Mouse (Mus musculus): Measurements from ENCODE around the gene Ddrgk1.
"Not testable (repeated sequence)": the region's sequence is repeated elsewhere in the genome, so short reads cannot be mapped to it uniquely, and the experiment has no call there.

The Ddrgk1 gene

GRCm38 (mm10) chr2:130649028-130649427 lies 15.4 kb downstream of the Ddrgk1 start:
- not testable (repeated sequence) for DNase-seq

- no peak for DNase-seq
Measured at GRCm38 (mm10) chr2:130645198-130645597, 19.3 kb downstream of the Ddrgk1 start.

GRCm38 (mm10) chr2:130642684-130643369 lies 21.6 kb downstream of the Ddrgk1 start, which contains the start of gene Lzts3:
Gene Lzts3 (minus strand): TSS chr2:130642803.
- DNase-seq = peak; percentile 92

DNA sequence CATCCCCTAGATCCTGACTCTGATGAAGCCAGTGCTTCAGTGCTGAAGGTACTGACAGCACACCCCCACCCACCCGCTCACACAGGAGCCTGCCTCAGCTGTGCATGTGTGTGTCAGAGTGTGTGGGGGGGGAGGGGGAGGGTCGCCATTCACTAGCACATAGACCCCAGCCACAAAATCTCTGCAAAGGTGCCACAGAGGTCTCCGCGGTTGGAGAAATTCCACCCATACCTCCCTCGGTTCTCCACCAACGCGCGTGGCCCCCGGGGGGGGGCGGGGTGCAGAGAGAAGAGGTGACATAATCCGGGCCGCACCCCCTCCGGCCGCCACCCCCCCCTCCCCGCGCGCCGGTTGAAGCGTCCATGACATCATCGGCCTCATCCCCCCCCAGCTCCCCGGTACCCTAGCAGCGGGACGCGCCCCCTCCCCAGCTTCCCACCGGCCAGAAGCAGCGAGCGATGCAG lies 22.2 kb downstream of the Ddrgk1 start:
- peak; percentile 35 for DNase-seq

DNA sequence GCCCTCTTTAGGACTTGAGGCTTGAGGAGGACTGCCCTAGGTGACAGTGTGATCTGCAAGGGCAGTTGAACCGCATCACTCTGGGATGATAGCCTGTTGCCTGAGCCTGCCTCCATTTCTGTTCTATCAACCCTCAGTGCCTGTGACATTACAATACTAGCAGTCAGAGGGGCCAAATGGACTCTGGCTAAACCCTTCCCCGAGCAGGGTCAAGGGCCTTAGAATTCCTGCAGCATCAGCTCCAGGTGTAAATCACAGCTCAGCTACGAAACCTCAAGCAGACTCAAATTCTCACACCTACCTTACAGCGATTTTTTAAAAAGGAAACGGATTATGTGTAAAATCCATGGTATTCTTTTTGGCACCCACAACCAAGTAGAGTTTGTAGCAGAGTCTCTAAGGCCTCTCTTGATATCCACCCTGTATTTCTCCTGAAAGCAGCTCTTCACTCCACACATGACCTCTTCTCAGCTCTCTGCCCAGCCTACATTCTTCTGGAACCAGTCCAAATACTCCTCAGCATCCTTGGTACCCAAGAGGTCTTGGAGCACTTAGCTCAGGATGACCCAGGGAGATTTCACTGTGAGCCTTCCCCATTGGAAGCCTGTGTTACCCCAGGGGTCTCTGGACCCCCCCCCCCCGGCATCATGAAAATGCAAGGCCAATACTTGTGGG lies 23.0 kb downstream of the Ddrgk1 start:
- peak; percentile 62 for DNase-seq

DNA sequence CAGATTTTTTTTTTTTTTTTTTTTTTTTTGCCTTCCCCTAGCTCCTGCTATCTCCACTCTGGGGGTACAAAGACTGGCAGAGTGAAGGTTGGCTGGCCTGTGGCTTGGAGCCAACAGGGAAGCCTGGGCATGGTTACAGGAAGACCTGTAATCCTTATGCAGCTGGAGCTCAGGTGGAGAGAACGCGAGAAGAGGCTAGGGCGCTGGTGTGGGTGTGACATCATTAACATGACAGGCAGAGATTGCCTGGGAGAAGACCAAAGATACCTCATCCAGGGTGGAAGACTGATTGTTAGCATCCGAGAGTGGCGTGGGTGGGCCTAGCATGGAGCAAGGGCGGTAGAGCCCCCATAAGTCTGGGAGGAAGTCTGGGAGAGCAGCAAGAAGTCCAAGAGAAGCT lies 25.2 kb downstream of the Ddrgk1 start:
- DNase-seq = peak; percentile 69

GRCm38 (mm10) chr2:130638101-130638611 lies 26.3 kb downstream of the Ddrgk1 start:
- DNase-seq = peak; percentile 97

- DNase-seq = no peak
Measured at GRCm38 (mm10) chr2:130635847-130636246, 28.6 kb downstream of the Ddrgk1 start.

DNA sequence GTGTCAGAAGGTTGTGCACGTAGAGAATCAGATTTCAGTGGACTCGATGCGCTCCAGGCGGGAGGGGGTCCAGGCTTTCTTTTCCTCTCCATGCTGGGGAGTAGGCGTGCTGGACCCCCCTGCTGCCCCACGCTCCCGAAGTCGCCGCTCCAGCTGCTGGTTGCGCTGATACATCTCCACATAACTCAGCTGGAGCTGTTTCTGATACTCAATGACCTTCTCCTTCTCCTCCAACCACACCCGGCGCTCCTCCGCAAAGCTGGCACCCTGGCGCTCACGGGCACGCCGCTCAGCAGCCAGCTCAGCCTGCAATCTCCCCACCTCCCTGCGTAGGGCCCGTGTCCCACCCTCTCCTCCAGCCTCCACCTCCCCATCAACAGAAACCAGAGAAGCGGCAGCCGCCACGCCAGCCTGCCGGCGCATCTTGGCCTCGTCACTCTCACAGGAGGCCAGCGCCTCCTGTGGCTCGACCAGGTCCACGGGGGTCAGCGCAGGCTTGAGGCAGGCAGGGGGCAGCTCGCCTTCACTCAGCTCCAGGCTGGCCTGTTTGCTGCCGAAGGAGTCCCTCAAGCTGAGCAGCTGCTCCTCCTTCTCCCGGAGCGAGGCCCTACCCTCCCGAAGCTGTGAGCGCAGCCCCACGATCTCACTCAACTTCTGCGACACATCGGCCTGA lies 29.6 kb downstream of the Ddrgk1 start:
- DNase-seq = no peak

- DNase-seq = no peak
Measured at GRCm38 (mm10) chr2:130634006-130634738, 30.3 kb downstream of the Ddrgk1 start.

DNA sequence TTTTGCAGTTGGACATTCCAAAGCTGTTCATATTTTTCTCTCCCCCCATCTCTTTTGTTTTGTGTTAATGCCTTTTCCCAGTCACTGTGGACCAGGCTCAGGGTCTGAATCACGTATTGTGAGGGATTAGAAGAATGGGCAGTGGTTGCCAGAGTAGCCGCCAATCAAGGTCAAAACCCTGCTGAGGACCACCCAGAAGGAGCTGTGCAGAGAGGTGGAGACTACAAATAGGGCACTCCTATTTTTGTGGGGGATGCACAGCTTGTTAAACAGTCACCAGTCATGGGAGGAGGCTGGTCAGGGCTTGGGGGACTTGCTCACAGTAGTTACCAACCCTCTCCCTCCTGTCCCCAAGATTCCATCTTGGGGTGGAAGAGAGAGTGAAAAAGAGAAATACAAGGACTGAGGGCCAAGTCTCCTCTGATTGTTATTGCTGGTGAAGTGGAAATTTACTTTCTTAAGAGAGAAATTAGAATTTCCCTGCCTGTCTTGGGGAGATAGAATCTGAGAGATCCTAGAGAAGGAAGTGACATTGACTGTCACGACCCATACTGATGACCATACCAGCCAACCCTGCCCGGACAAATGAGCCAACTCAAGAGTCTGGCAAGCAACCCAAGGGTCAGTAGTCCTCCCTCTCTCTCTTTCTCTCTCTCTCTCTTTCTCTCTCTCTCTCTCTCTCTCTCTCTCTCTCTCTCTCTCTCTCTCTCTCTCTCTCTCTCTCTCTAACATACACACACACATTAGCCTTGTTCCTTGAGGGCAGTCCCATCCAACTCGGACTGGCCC lies 31.4 kb downstream of the Ddrgk1 start:
- DNase-seq = no peak

GRCm38 (mm10) chr2:130632416-130632815 lies 32.0 kb downstream of the Ddrgk1 start:
- peak; percentile 75 for DNase-seq

DNA sequence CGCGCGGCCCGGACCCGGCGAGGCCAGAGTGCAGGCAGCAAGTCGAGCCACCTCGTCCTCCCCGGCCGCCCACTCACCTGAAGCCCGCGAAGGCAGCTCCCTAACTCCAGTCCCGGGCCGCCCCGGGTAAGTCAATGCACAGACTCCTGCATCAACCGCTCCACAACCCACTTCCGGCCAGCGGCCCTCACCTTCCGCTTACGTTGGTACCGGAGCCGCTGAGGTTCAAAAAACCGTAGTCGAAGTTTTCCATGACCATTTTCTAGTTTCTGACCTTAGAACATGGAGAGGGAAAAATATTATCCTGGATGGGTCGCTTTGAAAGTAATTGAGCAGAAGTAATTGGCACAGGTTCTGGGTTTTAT lies 34.6 kb downstream of the Ddrgk1 start, which contains the start of the genes Fastkd5 and Ubox5:
TSS of gene Fastkd5 (minus strand) at position 189 of the 365 bp plus-strand sequence.
TSS of gene Ubox5 (minus strand) at position 200 of the 365 bp plus-strand sequence.
- peak; percentile 85 for DNase-seq

GRCm38 (mm10) chr2:130629080-130629838 lies 35.2 kb downstream of the Ddrgk1 start:
- no peak for DNase-seq

DNA sequence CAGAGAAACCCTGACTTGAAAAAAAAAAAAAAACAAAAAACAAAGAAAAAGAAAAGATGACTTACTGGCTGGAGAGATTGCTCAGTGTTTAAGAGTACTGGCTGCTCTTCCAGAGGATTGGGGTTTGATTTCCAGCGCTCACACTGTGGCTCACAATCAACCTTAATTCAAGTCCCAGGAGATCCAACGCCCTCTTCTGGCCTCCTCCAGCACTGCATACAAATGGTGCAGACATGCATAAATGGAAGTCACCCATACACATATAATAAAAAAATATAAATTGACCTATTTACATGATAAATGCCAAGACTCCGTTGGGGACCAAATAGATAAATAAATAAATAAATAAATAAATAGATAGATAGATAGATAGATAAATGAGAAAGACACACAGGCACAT lies 36.0 kb downstream of the Ddrgk1 start:
- DNase-seq = no peak

GRCm38 (mm10) chr2:130618972-130619371 lies 45.5 kb downstream of the Ddrgk1 start:
- DNase-seq = peak; percentile 67

GRCm38 (mm10) chr2:130613091-130613490 lies 51.4 kb downstream of the Ddrgk1 start:
- no peak for DNase-seq
